Mouse (Mus musculus): ENCODE results near the gene Samd10. TPM values are rescaled to one million over a fixed set of nuclear protein-coding genes. Genes with fewer than 3 reads are reported as not detected.

Samd10 gene
- polyA plus RNA-seq, 1 experiment from 2014 or later: 12.4 TPM

DNA sequence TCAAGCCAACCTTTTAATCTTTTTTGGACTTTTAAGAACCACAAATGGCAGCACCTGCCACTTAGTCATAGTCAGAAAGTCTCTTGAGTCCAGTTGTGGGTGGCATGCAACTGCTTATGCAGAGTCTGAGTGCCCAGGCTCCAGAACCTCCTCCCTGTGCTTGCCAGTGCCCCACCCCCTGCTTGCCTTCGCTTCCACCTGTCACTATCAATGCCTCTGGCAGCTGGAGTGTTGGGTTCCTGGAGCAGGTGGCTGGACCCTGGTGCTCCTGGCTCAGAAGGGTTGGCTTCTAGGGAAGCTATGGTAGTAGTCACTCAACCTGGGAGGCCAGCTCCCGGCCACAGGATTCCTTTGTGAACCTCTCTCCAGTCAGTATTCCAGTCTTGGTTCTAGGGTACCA lies 48.8 kb downstream of the Samd10 start:
- WGBS: 93% methylated on average over 2 of the region's 2 CpGs
- peaks cover 82% of the 10 kb centered on the region for H3K36me3 ChIP-seq
- H3K27ac ChIP-seq (ENCODE audit: poor library complexity, severe bottlenecking): no peak overlapping the region
- 0 out of 2 replicates have a peak, but pooled peaks cover 6% of the 10 kb centered on the region for H3K4me1 ChIP-seq (replicated peaks)
- H3K4me3 ChIP-seq: no peak overlapping the region
- no peaks in the 10 kb centered on the region for H3K27me3 ChIP-seq (replicated peaks)
- ATAC-seq (ENCODE audit: insufficient number of reproducible peaks, low FRiP score): no peak
- no peak overlapping the region for H3K4me2 ChIP-seq
- no peaks in the 10 kb centered on the region for H3K9me3 ChIP-seq (replicated peaks)
- H3K9ac ChIP-seq: no peak overlapping the region

DNA sequence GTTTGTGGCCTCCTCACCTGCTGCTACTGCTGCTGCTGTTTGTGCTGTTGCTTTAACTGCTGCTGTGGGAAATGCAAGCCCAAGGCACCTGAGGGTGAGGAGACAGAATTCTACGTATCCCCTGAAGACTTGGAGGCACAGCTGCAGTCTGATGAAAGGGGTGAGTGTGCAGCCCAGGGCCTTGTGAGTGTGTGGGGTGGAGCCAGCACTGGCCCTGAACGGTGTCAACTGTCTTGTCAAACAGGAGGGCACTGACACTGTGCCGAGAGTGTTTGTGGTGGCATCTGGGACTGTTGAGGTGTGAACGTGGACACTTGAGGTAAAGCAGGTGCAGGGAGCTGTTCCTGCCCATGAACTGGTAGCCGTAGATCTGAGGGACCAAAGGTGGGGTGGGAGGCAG lies 50.3 kb downstream of the Samd10 start:
- Histone ChIP-seq H3K36me3 (peaks cover 74% of the 10 kb centered on the region), H3K4me3 (no peak overlapping the region), H3K4me2 (no peak overlapping the region), H3K9ac (no peak overlapping the region), H3K9me3 (replicated peaks) (no peaks in the 10 kb centered on the region), H3K27me3 (replicated peaks) (no peaks in the 10 kb centered on the region), H3K4me1 (replicated peaks) (0 out of 2 replicates have a peak, but pooled peaks cover 6% of the 10 kb centered on the region), H3K27ac (ENCODE audit: poor library complexity, severe bottlenecking) (no peak overlapping the region)
- WGBS: 70% methylated on average over 5 of the region's 5 CpGs
- no peak for ATAC-seq (ENCODE audit: insufficient number of reproducible peaks, low FRiP score)

DNA sequence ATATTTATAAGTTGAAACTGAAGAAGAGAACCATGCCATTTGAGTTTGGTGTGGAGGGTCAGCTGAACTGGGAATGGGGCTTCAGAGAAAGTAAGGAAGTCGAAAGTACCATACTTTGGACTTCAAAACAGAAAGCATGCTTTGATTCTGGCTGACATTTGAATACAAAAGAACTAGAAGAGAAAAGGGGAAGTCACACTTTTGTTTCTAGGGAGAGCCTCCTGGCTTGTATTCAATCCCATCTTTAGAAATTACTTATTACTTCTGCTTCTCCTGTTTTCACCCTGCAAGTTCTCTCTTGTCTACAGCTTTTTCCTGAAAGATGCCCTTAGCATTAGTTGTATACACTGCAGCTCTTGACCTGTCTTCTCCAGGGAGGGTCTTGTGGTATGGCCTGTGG lies 50.8 kb downstream of the Samd10 start:
- Histone ChIP-seq H3K9me3 (replicated peaks) (no peaks in the 10 kb centered on the region), H3K4me1 (replicated peaks) (0 out of 2 replicates have a peak, but pooled peaks cover 6% of the 10 kb centered on the region), H3K4me2 (no peak overlapping the region), H3K4me3 (no peak overlapping the region), H3K27ac (ENCODE audit: poor library complexity, severe bottlenecking) (no peak overlapping the region), H3K27me3 (replicated peaks) (no peaks in the 10 kb centered on the region), H3K36me3 (peaks cover 72% of the 10 kb centered on the region), H3K9ac (no peak overlapping the region)
- ATAC-seq (ENCODE audit: insufficient number of reproducible peaks, low FRiP score): no peak
- WGBS: 79% methylated on average over 1 of the region's 1 CpGs

- H3K27ac ChIP-seq (ENCODE audit: poor library complexity, severe bottlenecking): no peak overlapping the region
- no peaks in the 10 kb centered on the region for H3K27me3 ChIP-seq (replicated peaks)
- 90% methylated on average over 7 of the region's 7 CpGs for WGBS
These were observed 52.9 kb downstream of the Samd10 start for GRCm38 (mm10) chr2:181546142-181546541.

More at GRCm38 (mm10) chr2:181546142-181546541, 52.9 kb downstream of the Samd10 start:
- Histone ChIP-seq H3K4me3 (no peak overlapping the region), H3K36me3 (peaks cover 51% of the 10 kb centered on the region), H3K4me2 (no peak overlapping the region), H3K4me1 (replicated peaks) (0 out of 2 replicates have a peak, but pooled peaks cover 6% of the 10 kb centered on the region), H3K9ac (no peak overlapping the region), H3K9me3 (replicated peaks) (no peaks in the 10 kb centered on the region)
- no peak for ATAC-seq (ENCODE audit: insufficient number of reproducible peaks, low FRiP score)

Small RNA genes within 50 kb of the gene (microRNA-seq; reads per million reads assigned to microRNA genes)
- gene Mir7006: not detected

Other genes starting within 250 kb of the Samd10 start
- 33.8 and 33.9 TPM in 2 replicates for gene Zgpat, start 234.3 kb downstream of the Samd10 start, polyA plus RNA-seq (2016; fragmentation: Nextera tagmentation; extraction: Ambion mirVana)
- gene Arfrp1, start 233.8 kb downstream of the Samd10 start, polyA plus RNA-seq (2016; fragmentation: Nextera tagmentation; extraction: Ambion mirVana): 50.0 and 54.1 TPM in 2 replicates
- gene Lime1, start 219.1 kb downstream of the Samd10 start, polyA plus RNA-seq (2016; fragmentation: Nextera tagmentation; extraction: Ambion mirVana): 16.2 and 16.9 TPM in 2 replicates
- gene Zbtb46, start 139.8 kb downstream of the Samd10 start, polyA plus RNA-seq (2016; fragmentation: Nextera tagmentation; extraction: Ambion mirVana): 13.5 and 15.1 TPM in 2 replicates
- 0.24 TPM in 1 of 2 replicates, not detected in the other for gene Abhd16b, start 106.0 kb downstream of the Samd10 start, polyA plus RNA-seq (2016; fragmentation: Nextera tagmentation; extraction: Ambion mirVana)
- gene Tpd52l2, start 102.1 kb downstream of the Samd10 start, polyA plus RNA-seq (2016; fragmentation: Nextera tagmentation; extraction: Ambion mirVana): 105 and 109 TPM in 2 replicates
- 89.5 and 91.9 TPM in 2 replicates for gene Dnajc5, start 78.7 kb downstream of the Samd10 start, polyA plus RNA-seq (2016; fragmentation: Nextera tagmentation; extraction: Ambion mirVana)
- gene Uckl1, start 14.3 kb downstream of the Samd10 start, polyA plus RNA-seq (2016; fragmentation: Nextera tagmentation; extraction: Ambion mirVana): 64.2 and 65.3 TPM in 2 replicates
- 46.8 and 48.8 TPM in 2 replicates for gene Prpf6, start 7.3 kb downstream of the Samd10 start, polyA plus RNA-seq (2016; fragmentation: Nextera tagmentation; extraction: Ambion mirVana)
- gene Zfp512b, start 6.4 kb downstream of the Samd10 start, polyA plus RNA-seq (2016; fragmentation: Nextera tagmentation; extraction: Ambion mirVana): 44.8 and 46.1 TPM in 2 replicates
- not detected in 2 replicates for gene Gm29797, start 57.8 kb upstream of the Samd10 start, polyA plus RNA-seq (2016; fragmentation: Nextera tagmentation; extraction: Ambion mirVana)
- gene Sox18, start 72.4 kb upstream of the Samd10 start, polyA plus RNA-seq (2016; fragmentation: Nextera tagmentation; extraction: Ambion mirVana): 24.7 and 26.3 TPM in 2 replicates
- 13.1 and 15.4 TPM in 2 replicates for gene Tcea2, start 81.1 kb upstream of the Samd10 start, polyA plus RNA-seq (2016; fragmentation: Nextera tagmentation; extraction: Ambion mirVana)
- 43.5 and 45.4 TPM in 2 replicates for gene Rgs19, start 94.8 kb upstream of the Samd10 start, polyA plus RNA-seq (2016; fragmentation: Nextera tagmentation; extraction: Ambion mirVana)
- not detected in 2 replicates for gene Lkaaear1, start 99.2 kb upstream of the Samd10 start, polyA plus RNA-seq (2016; fragmentation: Nextera tagmentation; extraction: Ambion mirVana)
- 7.7 and 9.8 TPM in 2 replicates for gene Oprl1, start 115.8 kb upstream of the Samd10 start, polyA plus RNA-seq (2016; fragmentation: Nextera tagmentation; extraction: Ambion mirVana)
- gene Myt1, start 164.1 kb upstream of the Samd10 start, polyA plus RNA-seq (2016; fragmentation: Nextera tagmentation; extraction: Ambion mirVana): 0.06 TPM in 1 of 2 replicates, not detected in the other
- gene Pcmtd2, start 238.6 kb upstream of the Samd10 start, polyA plus RNA-seq (2016; fragmentation: Nextera tagmentation; extraction: Ambion mirVana): 32.1 and 32.9 TPM in 2 replicates

Measured in heart, embryonic 12.5 days (tissue).